1 mouse cellular context compared by ENCODE assay signal in genomic region chr12:80132250-80133003, GRCm38 (mm10).
A peak's percentile ranks its signal among the peaks of the same experiment; 100 is the strongest.
TF ChIP-seq lines count a peak whose summit lies in the region.

No protein-coding gene starts in this region.

TF ChIP-seq in CH12.LX, 34 proteins besides CTCF, POLR2A, EP300 and RAD21 (continued from another document):
- TF ChIP-seq SIN3A (IDR thresholded peaks at IDR 0.05; ENCODE audit: low read length) (peak; percentile 37; the same call in 1 of the 2 replicates), KAT2A (IDR thresholded peaks at IDR 0.05; ENCODE audit: insufficient replicate concordance, low read length) (no peak), RCOR1 (conservative IDR thresholded peaks at IDR 0.05; ENCODE audit: low read depth, low read length) (no peak), JUND (conservative IDR thresholded peaks at IDR 0.05; ENCODE audit: low read depth, low read length) (no peak), POLR2AphosphoS2 (IDR thresholded peaks at IDR 0.05; ENCODE audit: low read depth, low read length) (no peak), MAZ (IDR thresholded peaks at IDR 0.05; ENCODE audit: low read depth, low read length) (no peak), MEF2A (IDR thresholded peaks at IDR 0.05; ENCODE audit: borderline replicate concordance, low read depth, low read length) (peak; percentile 51; the same call in 1 of the 2 replicates)
TF ChIP-seq in CH12.LX: peak in this region for 9.
